Mouse (Mus musculus) heart, postnatal 0 days (tissue): ENCODE results near the gene Tmem269.

Source experiments
- CTCF ChIP-seq: IDR thresholded peaks from 2 replicates; pipeline ENCODE4 v1.5.1; 2016; ENCODE audit warnings: antibody characterized with exemption, control low read depth, low read depth
- EP300 ChIP-seq: IDR thresholded peaks from 2 replicates; pipeline ENCODE4 v1.6.1; 2016; ENCODE audit warnings: antibody characterized with exemption, low read depth

DNA sequence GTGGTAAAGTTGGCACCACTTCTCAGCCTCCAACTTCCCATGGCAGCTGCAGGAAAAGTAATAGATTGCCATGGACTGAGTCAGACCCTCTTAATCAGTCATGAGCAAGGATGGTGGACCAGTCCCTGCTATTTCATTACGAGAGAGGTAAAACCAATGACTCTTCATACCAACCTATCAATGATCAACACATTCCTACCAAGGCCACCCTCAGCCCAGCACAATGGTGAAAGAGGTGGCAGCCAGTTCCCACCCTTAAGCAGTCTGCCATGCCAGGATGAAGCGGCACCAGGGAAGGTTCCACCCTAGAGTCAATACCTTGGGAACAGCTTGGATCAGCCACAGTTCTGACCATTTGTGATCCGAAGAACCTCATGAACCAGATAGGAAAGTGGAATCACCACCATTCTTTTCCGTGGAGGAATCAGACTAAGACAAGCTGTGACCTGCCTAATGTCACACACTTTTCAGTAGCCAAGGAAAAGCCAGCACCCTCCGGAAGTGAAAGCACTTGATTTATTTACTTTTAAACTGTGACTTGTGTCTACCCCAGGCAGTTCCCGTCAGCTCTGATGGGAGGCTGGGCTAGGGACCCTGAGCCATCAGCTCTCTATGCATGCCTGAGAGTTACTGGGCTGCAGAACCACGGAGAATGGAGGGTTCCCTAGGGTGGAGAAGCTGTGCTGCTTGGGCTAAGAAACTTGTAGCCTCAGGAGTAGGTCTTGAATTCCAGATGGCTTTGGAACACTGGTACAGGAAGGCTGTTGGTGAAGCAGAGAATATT is 34.2 kb upstream of the Tmem269 start:
- TF ChIP-seq CTCF (no peak), EP300 (no peak)
